Mouse (Mus musculus) forebrain, embryonic 10.5 days (tissue): ENCODE results near the gene Itsn2. TPM values are rescaled to one million over a fixed set of nuclear protein-coding genes. Genes with fewer than 3 reads are reported as not detected.

Experiments used
- DNase-seq: peaks from one replicate; pipeline ENCODE4 v3.0.0-alpha.2; 2017; ENCODE audit warnings: low spot score; ENCODE audit errors: extremely low spot score
- H3K27ac ChIP-seq: fragments of 300-500 bp; sonication (generic); 2 replicates; pipeline ENCODE4 v1.5.1; 2016; ENCODE audit warnings: mild to moderate bottlenecking
- H3K27me3 ChIP-seq: fragments of 300-500 bp; sonication (generic); 2 replicates; pipeline ENCODE4 v1.6.1; 2016; ENCODE audit warnings: mild to moderate bottlenecking; ENCODE audit not compliant: poor library complexity, severe bottlenecking
- H3K36me3 ChIP-seq: fragments of 300-500 bp; sonication (generic); replicated peaks from 2 replicates; pipeline ENCODE4 v1.6.1; 2016; ENCODE audit warnings: mild to moderate bottlenecking, moderate library complexity
- H3K4me1 ChIP-seq: fragments of 300-500 bp; sonication (generic); 2 replicates; pipeline ENCODE4 v1.6.1; 2016
- H3K4me3 ChIP-seq: fragments of 300-500 bp; sonication (generic); 2 replicates; pipeline ENCODE4 v1.5.1; 2016; ENCODE audit warnings: mild to moderate bottlenecking, moderate library complexity
- H3K9me3 ChIP-seq: fragments of 300-500 bp; sonication (generic); 2 replicates; pipeline ENCODE4 v1.6.1; 2016; ENCODE audit warnings: mild to moderate bottlenecking, moderate library complexity
- WGBS: fragments of 180-500 bp; shearing (Covaris S2); methylation state at CpG from one replicate; pipeline ENCODE4 v1.1.7; 2016; 5-methylcytosine and 5-hydroxymethylcytosine counted together
- polyA plus RNA-seq: library from polyadenylated mRNA; unstranded; fragments of >200 nt; fragmentation: Nextera tagmentation; extraction: Ambion mirVana; gene quantifications from 2 replicates; pipeline ENCODE4 v1.2.1, GENCODE M21; 2016

The Itsn2 gene
- polyA plus RNA-seq, 1 experiment from 2014 or later, result 14.5 TPM

- no peak for DNase-seq
- 40% methylated on average over 5 of the region's 5 CpGs for WGBS
Observed at GRCm38 (mm10) chr12:4571864-4572263, 20.6 kb upstream of the Itsn2 start.

GRCm38 (mm10) chr12:4574065-4574464 is 18.4 kb upstream of the Itsn2 start:
- Histone ChIP-seq H3K27me3 (no peaks in the 10 kb centered on the region), H3K27ac (no peak overlapping the region), H3K4me1 (no peaks in the 10 kb centered on the region), H3K36me3 (no peaks in the 10 kb centered on the region), H3K4me3 (no peak overlapping the region), H3K9me3 (no peaks in the 10 kb centered on the region)
- no peak for DNase-seq
- 80% methylated on average over 4 of the region's 4 CpGs for WGBS

More at GRCm38 (mm10) chr12:4571864-4572263, 20.6 kb upstream of the Itsn2 start:
- H3K27me3 ChIP-seq, result no peaks in the 10 kb centered on the region
- no peaks in the 10 kb centered on the region for H3K9me3 ChIP-seq
- H3K4me3 ChIP-seq, result no peak overlapping the region
- no peaks in the 10 kb centered on the region for H3K4me1 ChIP-seq
- H3K27ac ChIP-seq, result no peak overlapping the region
- no peaks in the 10 kb centered on the region for H3K36me3 ChIP-seq

- DNase-seq, result no peak
- Histone ChIP-seq H3K27ac (no peak overlapping the region), H3K36me3 (no peaks in the 10 kb centered on the region), H3K27me3 (no peaks in the 10 kb centered on the region), H3K9me3 (no peaks in the 10 kb centered on the region), H3K4me3 (no peak overlapping the region), H3K4me1 (no peaks in the 10 kb centered on the region)
Observed at GRCm38 (mm10) chr12:4582326-4582725, 10.1 kb upstream of the Itsn2 start.

GRCm38 (mm10) chr12:4587846-4588245 is 4.6 kb upstream of the Itsn2 start:
- no peak overlapping the region for H3K4me3 ChIP-seq
- WGBS, result 80% methylated on average over 2 of the region's 2 CpGs
- no peak overlapping the region for H3K27ac ChIP-seq
- H3K4me1 ChIP-seq, result peaks cover 6% of the 10 kb centered on the region
- DNase-seq, result no peak
- H3K9me3 ChIP-seq, result no peaks in the 10 kb centered on the region
- H3K36me3 ChIP-seq, result no peaks in the 10 kb centered on the region
- H3K27me3 ChIP-seq, result peaks cover 18% of the 10 kb centered on the region

GRCm38 (mm10) chr12:4588603-4589002 is 3.8 kb upstream of the Itsn2 start:
- no peaks in the 10 kb centered on the region for H3K9me3 ChIP-seq
- 86% methylated on average over 3 of the region's 3 CpGs for WGBS
- H3K27ac ChIP-seq, result no peak overlapping the region
- DNase-seq, result no peak
- no peaks in the 10 kb centered on the region for H3K36me3 ChIP-seq
- H3K27me3 ChIP-seq, result peaks cover 20% of the 10 kb centered on the region
- peaks cover 9% of the 10 kb centered on the region for H3K4me1 ChIP-seq
- no peak overlapping the region for H3K4me3 ChIP-seq

- Histone ChIP-seq H3K36me3 (no peaks in the 10 kb centered on the region), H3K4me3 (peak overlapping the region; percentile 84), H3K27ac (no peak overlapping the region), H3K27me3 (peaks cover 30% of the 10 kb centered on the region), H3K4me1 (peaks cover 15% of the 10 kb centered on the region), H3K9me3 (no peaks in the 10 kb centered on the region)
- DNase-seq, result no peak
- WGBS, result 74% methylated on average over 6 of the region's 6 CpGs
Observed at GRCm38 (mm10) chr12:4592025-4592424, 413 bp upstream of the Itsn2 start.

GRCm38 (mm10) chr12:4593166-4593929 is 910 bp downstream of the Itsn2 start:
- peaks cover 30% of the 10 kb centered on the region for H3K27me3 ChIP-seq
- H3K4me1 ChIP-seq, result peaks cover 15% of the 10 kb centered on the region
- no peaks in the 10 kb centered on the region for H3K9me3 ChIP-seq
- H3K36me3 ChIP-seq, result no peaks in the 10 kb centered on the region
- H3K4me3 ChIP-seq, result peak overlapping the region; percentile 84
- peak; percentile 53 for DNase-seq
- under 1% methylated on average over 80 of the region's 80 CpGs for WGBS
- H3K27ac ChIP-seq, result peak overlapping the region; percentile 90

GRCm38 (mm10) chr12:4593930-4594391 is 1.5 kb downstream of the Itsn2 start:
- Histone ChIP-seq H3K4me3 (peak overlapping the region; percentile 84), H3K9me3 (no peaks in the 10 kb centered on the region), H3K27me3 (peaks cover 30% of the 10 kb centered on the region), H3K4me1 (peaks cover 15% of the 10 kb centered on the region), H3K27ac (no peak overlapping the region), H3K36me3 (no peaks in the 10 kb centered on the region)
- WGBS, result 74% methylated on average over 9 of the region's 9 CpGs
- DNase-seq, result no peak

- no peaks in the 10 kb centered on the region for H3K9me3 ChIP-seq
- no peaks in the 10 kb centered on the region for H3K36me3 ChIP-seq
- DNase-seq, result no peak
- peaks cover 18% of the 10 kb centered on the region for H3K4me1 ChIP-seq
- H3K4me3 ChIP-seq, result no peak overlapping the region
- peaks cover 30% of the 10 kb centered on the region for H3K27me3 ChIP-seq
- 86% methylated on average over 6 of the region's 6 CpGs for WGBS
- no peak overlapping the region for H3K27ac ChIP-seq
Observed at GRCm38 (mm10) chr12:4595055-4595454, 2.6 kb downstream of the Itsn2 start.

GRCm38 (mm10) chr12:4598666-4599428 is 6.4 kb downstream of the Itsn2 start:
- H3K4me1 ChIP-seq, result peaks cover 6% of the 10 kb centered on the region
- no peak overlapping the region for H3K27ac ChIP-seq
- H3K4me3 ChIP-seq, result no peak overlapping the region
- H3K27me3 ChIP-seq, result peaks cover 8% of the 10 kb centered on the region
- 69% methylated on average over 8 of the region's 8 CpGs for WGBS
- no peaks in the 10 kb centered on the region for H3K36me3 ChIP-seq
- no peaks in the 10 kb centered on the region for H3K9me3 ChIP-seq
- DNase-seq, result no peak

GRCm38 (mm10) chr12:4599713-4600112 is 7.3 kb downstream of the Itsn2 start:
- Histone ChIP-seq H3K4me3 (no peak overlapping the region), H3K36me3 (no peaks in the 10 kb centered on the region), H3K27me3 (no peaks in the 10 kb centered on the region), H3K9me3 (no peaks in the 10 kb centered on the region), H3K4me1 (peaks cover 3% of the 10 kb centered on the region), H3K27ac (no peak overlapping the region)
- DNase-seq, result no peak
- 78% methylated on average over 4 of the region's 4 CpGs for whole genome bisulfite sequencing

- WGBS, result 29% methylated on average over 3 of the region's 3 CpGs
- no peak overlapping the region for H3K4me3 ChIP-seq
- DNase-seq, result no peak
- no peaks in the 10 kb centered on the region for H3K36me3 ChIP-seq
- H3K27me3 ChIP-seq, result no peaks in the 10 kb centered on the region
- H3K9me3 ChIP-seq, result no peaks in the 10 kb centered on the region
- peaks cover 12% of the 10 kb centered on the region for H3K4me1 ChIP-seq
- no peak overlapping the region for H3K27ac ChIP-seq
Observed at GRCm38 (mm10) chr12:4606625-4607024, 14.2 kb downstream of the Itsn2 start.

GRCm38 (mm10) chr12:4614722-4615121 is 22.3 kb downstream of the Itsn2 start:
- H3K27ac ChIP-seq, result no peak overlapping the region
- H3K27me3 ChIP-seq, result no peaks in the 10 kb centered on the region
- no peak overlapping the region for H3K4me3 ChIP-seq
- no peaks in the 10 kb centered on the region for H3K36me3 ChIP-seq
- WGBS, result 84% methylated on average over 2 of the region's 2 CpGs
- H3K4me1 ChIP-seq, result no peaks in the 10 kb centered on the region
- no peak for DNase-seq
- no peaks in the 10 kb centered on the region for H3K9me3 ChIP-seq
